Mouse (Mus musculus) spleen, embryonic (tissue): Measurements from ENCODE around the gene Mcrip2.

Source experiments
- CTCF ChIA-PET: fragments of 350-600 bp; sonication (Branson Sonifier 250); formaldehyde crosslinking; loops from one replicate; lab custom pipeline; 2022; lab: Charles Lee

Gene Mcrip2

DNA sequence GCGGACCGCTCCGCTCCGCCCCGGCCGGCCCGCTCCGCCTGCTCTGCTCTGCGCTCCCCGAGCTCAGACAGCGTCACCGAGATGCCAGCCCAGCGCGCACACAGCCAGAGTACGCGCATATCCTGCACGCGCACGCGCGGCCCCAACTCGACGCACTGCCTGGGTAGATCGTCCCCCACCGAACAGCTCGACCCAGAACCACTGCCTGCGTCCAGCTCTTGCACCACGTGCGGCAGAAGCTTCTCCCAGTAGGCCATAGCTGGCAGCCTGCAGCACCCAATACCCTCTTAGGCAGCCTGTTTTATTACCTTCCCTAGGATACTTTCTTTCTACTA is 31.5 kb downstream of the Mcrip2 start, which contains the start of gene Rhbdl1:
Gene Rhbdl1 (minus strand): TSS at position 220 of the 335 bp plus-strand sequence.
- CTCF ChIA-PET = no interaction called here

DNA sequence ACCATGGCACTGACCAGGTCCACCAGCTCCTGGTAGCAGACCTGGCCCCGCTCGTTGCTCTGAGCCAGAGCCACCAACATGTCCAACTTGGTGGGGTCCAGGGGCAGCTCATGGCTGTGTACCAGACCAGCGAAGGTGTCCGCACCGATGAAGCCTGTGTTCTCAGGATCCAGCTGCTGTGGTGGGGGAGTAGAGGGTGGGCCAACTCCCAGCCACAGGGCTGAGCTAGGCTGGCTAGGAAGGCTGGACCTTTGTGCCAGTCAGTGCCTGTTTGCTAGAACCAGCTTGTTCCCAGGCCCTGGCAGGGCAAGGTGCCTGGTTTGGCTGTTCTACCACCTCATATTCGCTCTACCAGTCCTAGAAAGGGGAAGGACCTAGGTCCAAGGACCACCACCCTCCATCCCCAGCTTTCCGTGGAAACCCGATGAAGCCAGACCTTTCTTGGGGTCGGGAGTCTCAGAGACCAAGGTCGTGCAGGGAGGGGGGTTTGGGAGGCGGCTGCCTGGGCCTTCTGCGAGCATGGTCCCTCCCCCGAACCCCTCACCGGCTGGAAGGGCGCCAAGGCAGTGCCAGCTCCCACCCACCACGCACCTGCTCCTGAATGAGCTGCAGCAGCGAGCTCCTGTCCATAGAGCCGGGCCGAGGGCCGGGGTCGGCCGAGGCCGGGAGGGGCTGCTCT is 32.0 kb downstream of the Mcrip2 start:
- CTCF ChIA-PET = no interaction called here

DNA sequence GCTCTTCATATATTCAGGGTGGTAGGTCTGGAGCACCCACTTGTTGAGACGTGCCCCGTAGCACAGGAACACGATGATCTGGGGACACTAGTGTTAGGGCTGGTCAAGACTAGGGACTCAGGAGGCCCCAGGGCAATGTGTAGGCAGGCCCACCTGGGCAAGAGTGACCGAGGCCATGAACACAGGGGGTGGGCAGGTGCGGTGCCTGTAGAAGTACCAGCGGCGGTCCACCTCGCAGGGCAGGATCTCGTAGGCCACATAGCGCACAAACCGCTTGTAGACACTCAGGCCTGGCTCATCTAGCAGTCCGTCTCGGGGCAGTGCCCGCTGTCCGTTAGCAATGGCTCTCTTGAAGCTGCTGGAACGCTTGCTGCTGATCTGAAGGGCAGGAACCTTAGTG is 32.7 kb downstream of the Mcrip2 start:
- CTCF ChIA-PET = no interaction called here

DNA sequence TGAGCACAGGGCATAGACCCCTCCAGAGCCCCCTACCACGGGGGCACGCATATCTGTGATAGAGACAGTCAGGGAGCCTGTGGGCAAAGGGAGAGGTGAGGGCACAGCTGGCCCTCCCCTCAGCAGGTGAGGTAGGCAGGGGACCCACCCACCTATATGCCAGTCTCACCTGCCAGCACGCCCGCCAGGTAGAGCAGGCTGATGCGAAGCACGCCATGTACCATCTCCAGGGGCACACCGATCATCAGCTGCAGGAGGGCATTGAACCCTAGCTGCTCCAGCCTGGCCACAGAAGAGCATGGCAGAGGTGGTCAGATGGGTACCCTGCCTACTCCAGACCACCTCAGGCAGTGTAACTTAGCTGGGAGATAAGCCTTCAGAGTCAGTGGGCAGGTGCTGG is 33.3 kb downstream of the Mcrip2 start:
- CTCF ChIA-PET = interaction anchor here (0.6 kb wide), 1 partner anchor 9 kb away, joined by 3 read pairs; the partner anchor contains the start of gene Rhot2

DNA sequence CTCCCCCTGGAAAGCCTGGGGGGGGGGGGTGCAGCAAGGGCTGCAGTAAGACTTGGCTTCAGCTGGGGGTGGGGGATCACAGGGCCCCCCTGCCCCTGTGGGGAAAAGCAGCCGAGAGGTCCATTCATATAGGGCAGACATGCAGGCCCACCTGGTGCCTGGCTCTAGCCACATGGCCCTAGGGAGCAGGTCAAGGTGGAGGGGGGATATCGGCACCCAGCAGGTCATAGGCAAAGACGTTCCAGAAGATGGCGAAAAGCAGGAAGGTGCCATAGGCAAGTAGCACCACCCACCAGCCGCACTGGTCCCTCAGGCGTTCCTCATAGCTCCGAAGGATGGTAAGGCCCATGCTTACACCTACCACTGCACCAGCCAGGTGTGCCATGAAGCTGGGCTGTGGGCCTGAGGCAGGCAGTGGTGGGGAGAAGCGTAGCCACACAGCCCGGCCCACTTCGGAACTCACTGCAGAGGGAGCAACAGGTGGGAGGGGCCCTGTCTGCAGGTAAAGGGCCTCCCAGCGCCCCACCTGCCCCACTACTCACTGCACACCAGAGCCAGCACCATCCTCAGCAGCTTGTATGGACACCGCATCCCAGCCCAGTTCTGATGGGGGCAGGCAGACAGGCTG is 33.9 kb downstream of the Mcrip2 start:
- CTCF ChIA-PET = interaction anchor here (0.5 to 0.7 kb wide), 4 partner anchors 8 to 61 kb away, joined by 3 read pairs; partner anchors contain the start of gene Rhot2

DNA sequence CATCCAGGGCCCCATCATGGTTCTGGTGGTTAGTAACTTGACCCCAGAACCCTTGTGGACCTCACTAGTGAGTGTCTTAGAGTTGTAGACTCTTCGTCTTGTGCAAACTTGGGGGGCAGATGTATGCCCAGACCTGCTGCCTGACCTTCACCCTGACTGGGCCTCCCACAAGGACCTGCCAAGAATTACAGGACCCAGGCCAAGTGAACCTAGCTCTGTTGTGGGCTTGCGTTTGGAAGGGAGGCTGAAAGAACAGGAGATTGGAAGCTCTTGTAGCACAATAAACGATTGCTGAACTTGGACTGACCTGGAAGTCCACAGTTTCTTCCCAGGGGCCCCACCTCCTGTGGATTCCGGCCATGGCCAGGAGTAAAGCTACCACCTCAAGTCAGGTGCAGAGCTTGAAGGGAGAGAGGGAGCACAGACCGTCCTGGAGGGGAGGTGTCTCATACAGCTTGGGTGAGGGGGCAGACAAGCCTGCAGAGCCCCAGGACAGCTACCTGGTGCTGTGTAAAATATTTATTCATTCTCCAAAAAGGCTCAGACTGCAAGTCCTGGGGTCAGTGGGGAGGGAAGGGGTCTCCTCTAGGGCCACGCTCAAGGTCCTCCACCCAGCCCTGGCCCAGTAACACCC is 34.5 kb downstream of the Mcrip2 start:
- CTCF ChIA-PET = interaction anchor here (0.5 to 1.4 kb wide), 4 partner anchors 8 to 60 kb away, joined by 3 to 4 read pairs (median 3); no protein-coding TSS in a partner anchor

DNA sequence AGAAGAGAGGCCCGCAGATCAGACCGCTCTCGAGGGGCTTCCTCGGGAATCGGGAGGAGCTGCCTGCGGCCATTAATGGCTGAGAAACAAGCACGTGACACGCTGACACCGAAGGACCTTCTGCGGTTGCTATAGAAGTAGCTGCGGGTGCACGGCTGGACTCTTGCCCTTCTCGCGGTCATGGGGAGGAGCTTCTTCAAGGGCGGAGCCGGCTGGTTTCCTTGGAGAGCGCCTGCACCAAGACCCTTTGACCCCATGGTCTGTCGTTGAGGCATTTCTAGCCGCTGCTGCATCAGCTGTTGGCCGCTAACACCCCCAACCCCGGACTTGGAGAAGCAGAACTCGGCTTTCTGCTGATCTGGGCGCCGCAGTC is 35.3 kb downstream of the Mcrip2 start, which contains the start of gene Stub1:
Gene Stub1 (minus strand): TSS at position 114 of the 373 bp plus-strand sequence.
- CTCF ChIA-PET = interaction anchor here (0.5 to 1.4 kb wide), 4 partner anchors 15 to 58 kb away, joined by 3 to 4 read pairs (median 4); no protein-coding TSS in a partner anchor

DNA sequence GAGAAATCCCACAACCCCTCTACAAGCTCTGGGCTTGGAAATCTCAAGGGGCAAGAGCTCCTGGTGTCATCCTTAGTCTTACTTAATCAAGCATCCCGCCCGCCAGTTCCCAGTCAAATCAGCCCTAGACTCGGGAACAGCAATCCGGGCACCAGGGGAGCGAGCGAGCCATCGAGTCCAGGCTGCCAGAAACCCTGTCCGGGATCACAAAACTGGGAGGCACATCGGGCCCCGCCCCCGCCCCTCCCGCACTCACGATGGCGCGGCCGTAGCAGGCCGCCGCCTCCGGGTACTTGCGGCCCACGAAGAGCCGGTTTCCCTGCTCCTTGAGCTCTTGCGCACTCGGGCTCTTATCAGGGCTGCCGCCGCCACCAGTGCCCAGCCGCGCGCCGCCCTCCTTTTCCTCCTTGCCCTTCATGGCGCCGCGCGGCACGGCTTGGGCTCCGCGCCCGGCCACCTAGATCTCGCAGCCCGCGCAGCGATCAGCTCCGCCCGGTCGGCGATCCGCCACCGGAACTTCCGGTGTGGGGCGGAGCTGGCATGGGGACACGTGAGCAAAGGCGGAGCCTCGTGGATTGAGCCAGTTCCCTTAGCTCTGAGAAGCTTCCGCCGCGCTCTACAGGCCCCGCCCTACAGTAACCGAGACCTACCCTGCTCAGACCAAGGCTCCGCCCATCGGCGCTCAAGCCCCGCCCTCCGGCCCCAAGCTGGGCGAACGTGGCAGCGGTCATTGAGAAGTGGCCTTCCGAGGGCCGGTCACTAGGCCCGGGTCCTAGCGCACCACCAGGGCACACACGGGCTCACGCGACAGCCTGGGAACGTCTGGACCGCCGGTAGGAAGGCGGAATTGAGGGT is 35.9 kb downstream of the Mcrip2 start:
- CTCF ChIA-PET = interaction anchor here (0.6 to 1.4 kb wide), 4 partner anchors 15 to 29 kb away, joined by 3 to 4 read pairs (median 3); no protein-coding TSS in a partner anchor

DNA sequence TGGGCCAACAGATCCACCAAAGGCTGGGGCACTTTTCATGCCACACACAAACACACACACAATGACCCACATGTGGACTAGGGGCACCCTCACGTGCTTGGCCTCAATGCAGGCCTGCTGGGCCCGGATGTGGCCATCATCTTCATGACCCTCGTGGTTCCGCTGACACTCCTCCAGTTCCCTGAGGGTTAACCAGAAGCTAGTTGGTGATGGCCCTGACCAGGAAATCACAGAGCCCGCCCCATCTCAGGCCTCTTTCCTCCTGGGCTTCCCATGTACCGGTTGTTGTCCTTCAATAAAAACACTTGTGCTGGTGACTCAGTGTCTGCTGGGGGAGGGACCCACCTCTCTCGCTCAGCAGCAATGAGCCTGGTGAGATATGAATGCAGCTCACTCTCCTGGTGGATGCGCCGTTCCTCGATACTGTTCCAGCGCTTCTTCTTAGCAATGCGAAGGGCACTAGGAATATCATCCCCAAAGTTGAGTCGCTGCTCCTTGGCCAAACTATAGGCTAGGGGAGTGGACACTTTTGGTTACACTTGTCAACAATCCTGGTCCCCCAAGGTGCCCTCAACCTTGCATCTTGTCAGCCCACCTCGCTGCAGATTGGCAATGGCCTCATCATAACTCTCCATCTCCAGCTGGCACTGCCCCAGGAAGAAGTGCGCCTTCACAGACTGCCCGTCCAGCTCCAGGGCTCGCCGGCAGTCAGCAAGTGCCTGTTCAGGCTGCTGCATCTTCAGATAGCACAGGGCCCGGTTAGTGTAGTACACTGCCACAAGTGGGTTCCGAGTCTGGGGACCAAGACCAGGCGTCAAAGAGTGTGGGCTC is 36.9 kb downstream of the Mcrip2 start:
- CTCF ChIA-PET = no interaction called here

DNA sequence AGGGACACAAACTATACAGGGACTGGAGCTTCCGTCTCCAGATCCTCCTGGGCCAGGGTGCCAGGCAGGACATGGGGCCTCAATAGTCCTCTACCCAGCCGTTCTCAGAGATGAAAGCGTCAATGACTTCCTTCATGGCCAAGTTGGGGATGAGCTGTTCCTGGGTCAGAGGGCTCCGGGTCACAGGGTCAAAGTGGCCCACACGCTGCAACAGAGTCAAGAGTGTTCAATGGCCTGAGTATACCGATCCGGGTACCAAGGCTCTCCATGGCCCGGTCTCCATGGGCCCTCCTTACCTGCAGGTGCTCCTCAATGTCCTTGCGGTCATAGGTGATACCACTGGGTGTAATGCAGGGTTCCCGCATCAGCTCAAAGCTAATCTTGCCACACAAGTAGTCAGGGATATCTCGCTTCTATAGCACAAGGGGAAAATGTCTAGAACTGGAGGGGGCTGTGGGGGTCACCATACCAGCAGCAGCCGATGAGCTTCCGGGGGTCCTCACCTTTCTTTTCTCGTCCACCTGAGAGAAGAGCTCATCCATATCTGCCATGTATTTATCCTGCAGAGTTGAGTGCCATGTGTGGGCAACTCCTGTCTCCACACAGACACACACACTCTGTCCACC is 37.6 kb downstream of the Mcrip2 start:
- CTCF ChIA-PET = interaction anchor here (0.7 kb wide), 1 partner anchor 210 kb away, joined by 5 read pairs; no protein-coding TSS in a partner anchor

DNA sequence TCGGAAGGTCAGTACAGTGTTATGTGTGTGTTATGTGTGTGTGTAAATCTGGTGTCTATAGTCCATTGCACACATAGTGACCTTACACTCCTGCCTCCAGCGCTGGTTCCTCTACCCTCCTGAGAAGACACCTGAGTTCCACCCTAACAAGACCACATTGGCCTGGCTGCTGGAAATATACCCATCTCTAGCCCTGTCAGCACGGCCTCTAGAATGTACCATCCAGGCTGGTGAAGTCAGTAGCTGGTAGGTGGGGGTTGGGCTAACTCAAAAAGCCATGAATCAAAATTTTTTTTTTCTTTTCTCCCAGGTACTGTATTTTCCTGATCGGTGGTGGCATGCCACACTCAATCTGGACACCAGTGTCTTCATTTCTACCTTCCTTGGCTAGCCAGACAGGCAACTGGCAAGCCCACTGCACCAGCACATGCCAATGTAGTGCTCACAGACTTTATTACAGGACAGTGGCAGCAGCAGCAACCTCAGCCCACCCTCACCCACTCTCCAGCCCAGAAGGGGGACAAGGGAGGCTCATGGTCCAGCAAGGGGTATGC is 38.3 kb downstream of the Mcrip2 start:
- CTCF ChIA-PET = no interaction called here

DNA sequence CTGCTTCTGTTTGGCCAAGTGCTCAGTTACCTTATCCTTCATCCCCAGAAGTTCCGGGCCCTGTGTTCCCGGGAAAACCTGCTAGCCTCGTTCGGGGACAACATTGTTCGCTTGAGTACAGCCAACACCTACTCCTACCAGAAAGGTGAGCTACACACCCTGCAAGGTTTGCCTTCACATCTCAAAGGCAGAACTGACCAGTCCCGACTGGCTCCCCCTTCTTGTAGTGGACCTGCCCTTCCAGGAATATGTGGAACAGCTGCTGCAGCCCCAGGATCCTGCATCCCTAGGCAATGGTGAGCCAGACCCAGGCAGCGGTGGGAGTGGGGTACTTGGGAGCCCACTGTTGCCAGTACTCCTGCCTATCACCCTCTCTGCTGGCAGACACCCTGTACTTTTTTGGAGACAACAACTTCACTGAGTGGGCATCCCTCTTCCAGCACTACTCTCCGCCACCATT is 39.0 kb downstream of the Mcrip2 start:
- CTCF ChIA-PET = no interaction called here

DNA sequence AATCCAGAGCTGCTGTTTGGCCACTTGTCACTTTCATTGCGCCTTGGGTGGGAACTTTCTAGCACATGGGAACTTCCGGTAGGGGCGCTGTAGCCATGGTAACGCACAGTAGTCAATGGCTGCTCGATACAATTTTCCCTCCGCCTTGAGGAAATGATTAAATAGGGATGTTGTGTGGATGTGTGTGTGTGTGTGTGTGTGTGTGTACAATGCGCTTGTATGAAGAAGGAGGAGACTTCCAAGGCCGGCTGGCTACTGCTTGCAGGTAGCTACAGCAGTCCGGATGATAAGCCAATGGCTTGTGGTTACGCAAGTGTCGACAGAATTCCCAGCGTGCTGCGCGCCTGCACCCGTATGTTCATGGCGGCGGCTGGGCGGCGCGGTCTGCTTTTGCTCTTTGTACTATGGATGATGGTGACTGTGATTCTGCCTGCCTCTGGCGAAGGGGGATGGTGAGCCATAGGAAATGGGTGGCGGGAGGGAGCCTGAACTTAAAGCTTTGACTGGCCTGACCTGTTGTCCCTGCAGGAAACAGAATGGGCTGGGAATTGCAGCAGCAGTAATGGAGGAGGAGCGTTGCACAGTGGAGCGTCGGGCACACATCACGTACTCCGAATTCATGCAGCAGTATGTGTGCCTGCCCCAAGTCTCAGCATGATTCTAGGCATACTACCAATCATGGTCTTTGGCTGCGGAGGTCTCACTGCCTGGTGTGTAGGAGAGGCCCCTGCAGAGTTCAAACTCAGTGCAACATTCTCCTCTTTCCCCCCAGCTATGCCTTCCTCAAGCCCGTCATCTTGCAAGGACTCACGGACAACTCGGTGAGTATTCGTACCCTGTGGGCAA is 39.6 kb downstream of the Mcrip2 start, which contains the start of gene Jmjd8:
Gene Jmjd8 (plus strand): TSS at position 156 of the 846 bp plus-strand sequence.
- CTCF ChIA-PET = interaction anchor here (0.7 kb wide), 1 partner anchor 21 kb away, joined by 3 read pairs; no protein-coding TSS in a partner anchor

DNA sequence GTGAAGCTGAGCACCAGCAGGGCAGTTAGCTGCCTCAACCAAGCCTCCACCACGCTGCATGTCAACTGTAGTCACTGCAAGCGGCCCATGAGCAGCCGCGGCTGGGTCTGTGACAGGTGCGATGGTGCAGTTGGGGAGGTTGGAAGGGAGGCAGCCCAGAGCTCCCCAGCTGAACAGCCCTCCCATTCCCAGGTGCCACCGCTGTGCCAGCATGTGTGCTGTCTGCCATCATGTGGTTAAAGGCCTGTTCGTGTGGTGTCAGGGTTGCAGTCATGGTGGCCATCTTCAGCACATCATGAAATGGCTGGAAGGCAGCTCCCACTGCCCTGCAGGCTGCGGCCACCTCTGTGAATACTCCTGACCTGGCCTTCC is 40.4 kb downstream of the Mcrip2 start:
- CTCF ChIA-PET = interaction anchor here (0.7 kb wide), 1 partner anchor 21 kb away, joined by 3 read pairs; no protein-coding TSS in a partner anchor

DNA sequence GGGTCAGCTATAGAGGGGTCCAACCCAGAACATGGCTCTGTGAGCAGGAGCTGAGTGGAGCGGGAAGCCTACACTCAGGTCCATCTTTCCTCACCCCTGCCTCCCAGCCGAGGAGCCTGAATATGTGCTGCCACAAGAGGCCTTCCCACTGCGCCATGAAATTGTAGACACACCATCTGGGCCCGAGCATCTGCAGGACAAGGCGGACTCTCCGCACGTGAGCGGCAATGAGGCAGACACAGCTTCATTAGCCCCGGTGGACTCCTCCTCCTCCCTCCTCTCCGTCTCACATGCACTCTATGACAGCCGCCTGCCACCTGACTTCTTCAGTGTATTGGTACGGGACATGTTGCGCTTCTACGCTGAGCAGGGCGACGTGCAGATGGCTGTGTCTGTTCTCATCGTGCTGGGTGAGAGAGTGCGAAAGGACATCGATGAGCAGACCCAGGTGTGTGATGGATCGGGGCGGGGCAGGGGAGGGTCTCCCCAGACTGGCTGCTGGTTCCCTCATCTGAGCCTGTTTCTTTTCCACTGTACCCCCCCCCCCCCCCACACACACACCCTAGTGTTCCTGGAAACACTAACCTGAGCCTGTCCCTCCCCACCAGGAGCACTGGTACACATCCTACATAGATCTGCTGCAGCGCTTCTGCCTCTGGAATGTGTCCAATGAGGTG is 40.9 kb downstream of the Mcrip2 start:
- CTCF ChIA-PET = interaction anchor here (0.7 kb wide), 1 partner anchor 20 kb away, joined by 3 read pairs; no protein-coding TSS in a partner anchor

DNA sequence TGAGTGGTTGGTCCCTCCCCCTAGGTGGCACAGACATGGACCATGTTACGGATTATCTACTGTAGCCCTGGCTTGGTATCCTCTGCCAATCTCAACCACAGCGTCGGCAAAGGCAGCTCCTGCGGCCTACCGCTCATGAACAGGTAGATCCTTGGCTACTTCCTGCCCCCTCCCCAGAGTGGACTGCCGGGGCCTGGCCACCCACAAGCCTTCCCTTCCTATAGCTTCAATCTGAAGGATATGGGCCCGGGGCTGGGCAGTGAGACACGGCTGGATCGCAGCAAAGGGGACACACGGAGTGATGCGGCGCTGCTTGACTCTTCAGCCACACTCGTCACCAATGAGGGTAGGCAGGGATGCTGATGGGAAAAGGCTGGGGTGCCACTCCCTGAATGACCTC is 41.6 kb downstream of the Mcrip2 start:
- CTCF ChIA-PET = no interaction called here

DNA sequence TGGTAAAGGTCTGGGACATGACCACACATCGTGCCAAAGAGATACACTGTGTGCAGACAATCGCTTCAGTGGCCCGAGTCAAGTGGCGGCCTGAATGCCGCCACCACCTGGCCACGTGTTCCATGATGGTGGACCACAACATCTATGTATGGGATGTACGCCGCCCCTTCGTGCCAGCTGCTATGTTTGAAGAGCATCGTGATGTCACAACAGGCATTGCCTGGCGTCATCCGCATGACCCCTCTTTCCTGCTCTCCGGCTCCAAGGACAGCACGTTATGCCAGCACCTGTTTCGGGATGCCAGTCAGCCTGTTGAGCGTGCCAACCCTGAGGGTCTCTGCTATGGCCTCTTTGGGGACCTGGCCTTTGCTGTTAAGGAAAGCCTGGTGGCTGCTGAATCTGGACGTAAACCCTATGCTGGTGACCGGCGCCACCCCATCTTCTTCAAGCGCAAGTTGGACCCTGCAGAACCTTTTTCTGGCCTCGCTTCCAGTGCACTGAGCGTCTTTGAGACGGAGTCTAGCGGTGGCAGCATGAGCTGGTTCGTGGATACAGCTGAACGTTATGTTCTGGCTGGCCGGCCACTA is 42.5 kb downstream of the Mcrip2 start:
- CTCF ChIA-PET = no interaction called here
